Mouse (Mus musculus): Measurements from ENCODE around the gene Efcab11. TPM values are rescaled to one million over a fixed set of nuclear protein-coding genes. Genes with fewer than 3 reads are reported as not detected.

Gene Efcab11
- total RNA-seq (2021), result 1 to 10 TPM in 1 of 2 experiments, under 1 TPM in 1; 0.67 to 1.5 TPM
- long read RNA-seq, experiment 1, result 0 reads
- long read RNA-seq, experiment 2, partial matches to known transcripts, result 0 of 1 reads
- long read RNA-seq, experiment 2, other reads (novel, unspliced or antisense), result 0 of 1 reads

GRCm38 (mm10) chr12:99884269-99885261 is at the start of gene Efcab11, which contains the start of gene Tdp1:
Gene Efcab11, minus strand, starts transcription at chr12:99884439.
Gene Tdp1, plus strand, starts transcription at chr12:99884517.
- DNase-seq (ENCODE audit: low spot score in 2 of 2), result peak; percentile 86 to 92

- no peak for DNase-seq (ENCODE audit: low spot score in 2 of 2)
Measured at GRCm38 (mm10) chr12:99933630-99934029, 49.4 kb upstream of the Efcab11 start.

- DNase-seq (ENCODE audit: low spot score in 2 of 2), result no peak
Measured at GRCm38 (mm10) chr12:99932245-99932644, 48.0 kb upstream of the Efcab11 start.

GRCm38 (mm10) chr12:99929160-99929559 is 44.9 kb upstream of the Efcab11 start:
- no peak for DNase-seq (ENCODE audit: low spot score in 2 of 2)

- DNase-seq (ENCODE audit: low spot score in 2 of 2), result no peak
Measured at GRCm38 (mm10) chr12:99928311-99928710, 44.1 kb upstream of the Efcab11 start.

- no peak for DNase-seq (ENCODE audit: low spot score in 2 of 2)
Measured at GRCm38 (mm10) chr12:99923703-99924102, 39.5 kb upstream of the Efcab11 start.

- peak in 1 of 2 experiments; percentile 47 for DNase-seq (ENCODE audit: low spot score in 2 of 2)
Measured at GRCm38 (mm10) chr12:99923131-99923606, 38.9 kb upstream of the Efcab11 start.

GRCm38 (mm10) chr12:99921045-99921444 is 36.8 kb upstream of the Efcab11 start:
- no peak for DNase-seq (ENCODE audit: low spot score in 2 of 2)

- DNase-seq (ENCODE audit: low spot score in 2 of 2), result no peak
Measured at GRCm38 (mm10) chr12:99919636-99920035, 35.4 kb upstream of the Efcab11 start.

GRCm38 (mm10) chr12:99917800-99918427 is 33.7 kb upstream of the Efcab11 start:
- DNase-seq (ENCODE audit: low spot score in 2 of 2), result no peak

- DNase-seq (ENCODE audit: low spot score in 2 of 2), result no peak
Measured at GRCm38 (mm10) chr12:99911466-99911865, 27.2 kb upstream of the Efcab11 start.

GRCm38 (mm10) chr12:99904537-99904936 is 20.3 kb upstream of the Efcab11 start:
- no peak for DNase-seq (ENCODE audit: low spot score in 2 of 2)

- no peak for DNase-seq (ENCODE audit: low spot score in 2 of 2)
Measured at GRCm38 (mm10) chr12:99902867-99903370, 18.7 kb upstream of the Efcab11 start.

- no peak for DNase-seq (ENCODE audit: low spot score in 2 of 2)
Measured at GRCm38 (mm10) chr12:99901973-99902866, 18.0 kb upstream of the Efcab11 start.

GRCm38 (mm10) chr12:99899991-99900390 is 15.8 kb upstream of the Efcab11 start:
- no peak for DNase-seq (ENCODE audit: low spot score in 2 of 2)

- DNase-seq (ENCODE audit: low spot score in 2 of 2), result no peak
Measured at GRCm38 (mm10) chr12:99898248-99898870, 14.1 kb upstream of the Efcab11 start.

GRCm38 (mm10) chr12:99897846-99898245 is 13.6 kb upstream of the Efcab11 start:
- no peak for DNase-seq (ENCODE audit: low spot score in 2 of 2)

GRCm38 (mm10) chr12:99885282-99885901 is 1.2 kb upstream of the Efcab11 start:
- DNase-seq (ENCODE audit: low spot score in 2 of 2), result no peak

- peak in 1 of 2 experiments; percentile 33 for DNase-seq (ENCODE audit: low spot score in 2 of 2)
Measured at GRCm38 (mm10) chr12:99883713-99884105, 530 bp downstream of the Efcab11 start.
